Mouse (Mus musculus): ENCODE data around the gene Abl1. TPM values are rescaled to one million over a fixed set of nuclear protein-coding genes. Genes with fewer than 3 reads are reported as not detected.

Abl1 gene
- polyA plus RNA-seq (2021) = 58.8 TPM

GRCm38 (mm10) chr2:31688074-31688925, at the start of gene Abl1:
TSS of gene Abl1 (plus strand) at chr2:31688376.
- CTCF ChIA-PET = interaction anchor here (0.9 kb wide), 1 partner anchor 11 kb away, joined by 3 read pairs; no protein-coding TSS in a partner anchor
- in situ Hi-C loops (cut with MboI; ENCODE audit: low pct_unique_long_range_greater_than_20kb) = loop anchor here (5.0 kb wide), 2 partner anchors 99 to 224 kb away; no protein-coding TSS in a partner anchor
- POLR2A ChIA-PET = interaction anchor here (1.8 kb wide), 1 partner anchor 94 kb away, joined by 4 read pairs; no protein-coding TSS in a partner anchor
- ATAC-seq (peak; percentile 98), DNase-seq (ENCODE audit: low read depth, low spot score) (peak; percentile 72)
- no peak for TF ChIP-seq CTCF (IDR thresholded peaks at IDR 0.05)
- no peaks in the 10 kb centered on the region for H3K27me3 ChIP-seq

- DNase-seq (ENCODE audit: low read depth, low spot score) (no peak), ATAC-seq (no peak)
- peaks cover 99% of the 10 kb centered on the region for H3K27me3 ChIP-seq
- ChIA-PET POLR2A (interaction anchor here (0.7 kb wide), 1 partner anchor 23 kb away, joined by 6 read pairs; no protein-coding TSS in a partner anchor), CTCF (no interaction called here)
- TF ChIP-seq CTCF (IDR thresholded peaks at IDR 0.05) = no peak
- in situ Hi-C loops (cut with MboI; ENCODE audit: low pct_unique_long_range_greater_than_20kb) = no loop called here
These were observed 49.4 kb upstream of the Abl1 start for GRCm38 (mm10) chr2:31638581-31639465.

GRCm38 (mm10) chr2:31639466-31639760, 48.8 kb upstream of the Abl1 start:
- H3K27me3 ChIP-seq = peaks cover 99% of the 10 kb centered on the region
- no peak for TF ChIP-seq CTCF (IDR thresholded peaks at IDR 0.05)
- no peak for ATAC-seq
- ChIA-PET CTCF (no interaction called here), POLR2A (interaction anchor here (0.7 kb wide), 1 partner anchor 22 kb away, joined by 6 read pairs; no protein-coding TSS in a partner anchor)
- DNase-seq (ENCODE audit: low read depth, low spot score) = no peak
- in situ Hi-C loops (cut with MboI; ENCODE audit: low pct_unique_long_range_greater_than_20kb) = no loop called here

DNA sequence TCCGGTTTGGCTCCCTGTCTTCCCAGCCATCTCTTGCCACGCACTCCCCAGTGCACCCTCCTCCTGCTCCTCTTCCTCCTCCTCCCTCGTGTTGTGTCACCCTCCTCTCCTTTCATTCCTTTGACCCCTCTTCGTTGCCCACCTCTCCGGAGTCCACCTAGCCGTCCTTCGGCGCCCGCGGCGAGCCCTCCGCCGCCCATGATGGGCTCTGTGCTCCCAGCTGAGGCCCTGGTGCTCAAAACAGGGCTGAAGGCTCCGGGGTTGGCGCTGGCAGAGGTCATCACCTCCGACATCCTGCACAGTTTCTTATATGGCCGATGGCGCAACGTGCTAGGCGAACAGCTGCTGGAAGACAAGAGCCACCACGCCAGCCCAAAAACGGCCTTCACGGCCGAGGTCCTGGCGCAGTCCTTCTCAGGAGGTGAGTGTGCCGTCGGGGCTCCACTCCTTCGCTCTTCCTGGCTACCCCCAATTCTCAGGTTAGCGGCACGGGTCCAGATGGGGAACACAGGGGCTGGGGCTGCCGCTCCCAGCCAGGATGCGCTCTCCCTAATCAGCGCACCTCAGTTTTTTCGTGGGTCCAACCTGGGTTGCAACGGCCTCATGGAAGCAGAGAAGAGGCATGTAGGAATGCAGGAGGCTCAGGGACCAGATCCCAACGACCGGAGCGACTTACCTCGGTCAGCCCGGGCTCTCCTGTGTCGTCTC, 48.1 kb upstream of the Abl1 start, which contains the start of gene Prdm12:
Gene Prdm12 (plus strand): TSS at position 137 of the 708 bp plus-strand sequence.
- TF ChIP-seq CTCF (IDR thresholded peaks at IDR 0.05) = no peak
- ChIA-PET POLR2A (interaction anchor here (0.7 kb wide), 1 partner anchor 22 kb away, joined by 6 read pairs; no protein-coding TSS in a partner anchor), CTCF (no interaction called here)
- in situ Hi-C loops (cut with MboI; ENCODE audit: low pct_unique_long_range_greater_than_20kb) = no loop called here
- no peak for DNase-seq (ENCODE audit: low read depth, low spot score)
- ATAC-seq = no peak
- peaks cover 99% of the 10 kb centered on the region for H3K27me3 ChIP-seq

GRCm38 (mm10) chr2:31640609-31641507, 47.3 kb upstream of the Abl1 start:
- POLR2A ChIA-PET = no interaction called here
- CTCF ChIA-PET = no interaction called here
- H3K27me3 ChIP-seq = peaks cover 96% of the 10 kb centered on the region
- in situ Hi-C loops (cut with MboI; ENCODE audit: low pct_unique_long_range_greater_than_20kb) = no loop called here
- DNase-seq (ENCODE audit: low read depth, low spot score) = no peak
- no peak for TF ChIP-seq CTCF (IDR thresholded peaks at IDR 0.05)
- ATAC-seq = no peak

DNA sequence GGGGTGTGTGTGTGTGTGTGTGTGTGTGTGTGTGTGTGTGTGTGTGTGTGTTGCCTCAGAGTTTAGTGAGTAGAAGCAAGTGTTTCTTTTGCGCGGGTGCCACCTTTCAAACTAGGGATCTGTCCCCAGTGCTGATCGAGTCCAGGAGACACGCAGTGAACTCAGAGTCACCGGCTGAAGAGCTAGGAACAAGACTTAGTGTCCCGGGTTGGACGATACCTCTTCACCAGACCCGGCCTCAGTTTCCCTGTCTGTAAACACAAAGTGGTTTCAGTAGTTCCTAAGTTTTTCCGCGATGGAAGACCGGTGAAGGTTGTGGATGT, 46.7 kb upstream of the Abl1 start:
- no peak for TF ChIP-seq CTCF (IDR thresholded peaks at IDR 0.05)

GRCm38 (mm10) chr2:31641929-31642328, 46.2 kb upstream of the Abl1 start:
- no peak for ATAC-seq
- ChIA-PET CTCF (no interaction called here), POLR2A (no interaction called here)
- TF ChIP-seq CTCF (IDR thresholded peaks at IDR 0.05) = no peak
- DNase-seq (ENCODE audit: low read depth, low spot score) = no peak
- peaks cover 96% of the 10 kb centered on the region for H3K27me3 ChIP-seq
- in situ Hi-C loops (cut with MboI; ENCODE audit: low pct_unique_long_range_greater_than_20kb) = no loop called here

More for the DNA sequence above, 46.7 kb upstream of the Abl1 start:
- H3K27me3 ChIP-seq = peaks cover 96% of the 10 kb centered on the region
- ChIA-PET CTCF (no interaction called here), POLR2A (no interaction called here)
- ATAC-seq (no peak), DNase-seq (ENCODE audit: low read depth, low spot score) (no peak)
- in situ Hi-C loops (cut with MboI; ENCODE audit: low pct_unique_long_range_greater_than_20kb) = no loop called here

GRCm38 (mm10) chr2:31653971-31654853, 34.0 kb upstream of the Abl1 start:
- POLR2A ChIA-PET = no interaction called here
- CTCF ChIA-PET = no interaction called here
- in situ Hi-C loops (cut with MboI; ENCODE audit: low pct_unique_long_range_greater_than_20kb) = no loop called here
- ATAC-seq (no peak), DNase-seq (ENCODE audit: low read depth, low spot score) (no peak)
- peaks cover 72% of the 10 kb centered on the region for H3K27me3 ChIP-seq
- no peak for TF ChIP-seq CTCF (IDR thresholded peaks at IDR 0.05)
